Comparison of ENCODE assay signal across 20 mouse cellular contexts in genomic region chr3:73125143-73125542, GRCm38 (mm10).
A peak's percentile ranks its signal among the peaks of the same experiment; 100 is the strongest.
DNase-seq lines count a peak whose midpoint lies in the region; ATAC-seq and TF ChIP-seq lines count a peak whose summit lies in the region.
"Had no signal": no experiment of that assay in that cellular context is flagged by ENCODE, and none has a peak within 500 bp of the region (broad histone marks: within the 10 kb centered on the region; RNA-seq: fewer than 3 reads in every experiment).

No protein-coding gene starts in this region.

- no peak for DNase-seq in stomach, postnatal 0 days (ENCODE audit: low spot score)
- no peak for DNase-seq in liver, embryonic 11.5 days (ENCODE audit: low spot score)
- DNase-seq in thymus, adult 18-20 months = no peak
- DNase-seq in layer of hippocampus, adult 9-11 months = no peak
- DNase-seq: adrenal gland, postnatal 10 days; cerebellum, adult 11-12 months; cerebellum, adult 9-10 months; cerebellum, postnatal 25 days; gastrocnemius, postnatal 10 days; heart, adult 18-20 months; heart, postnatal 14 days had no signal

- no peaks in the 10 kb centered on the region for H3K36me3 ChIP-seq in stomach, embryonic 15.5 days
- no peaks in the 10 kb centered on the region for H3K36me3 ChIP-seq in stomach, postnatal 0 days (ENCODE audit: control insufficient read depth, insufficient read depth, low read length)
- H3K36me3 ChIP-seq in liver, embryonic 11.5 days (ENCODE audit: control insufficient read depth, insufficient read depth, low read length) = no peaks in the 10 kb centered on the region
- no peaks in the 10 kb centered on the region for H3K36me3 ChIP-seq in liver, embryonic 15.5 days (replicated peaks)
- H3K36me3 ChIP-seq: embryonic facial prominence, embryonic 12.5 days; forebrain, embryonic 15.5 days; heart, embryonic 10.5 days; heart, embryonic 15.5 days; hindbrain, embryonic 10.5 days; hindbrain, embryonic 15.5 days had no signal

- no peaks in the 10 kb centered on the region for H3K4me1 ChIP-seq in stomach, embryonic 15.5 days
- H3K4me1 ChIP-seq in stomach, postnatal 0 days (replicated peaks; ENCODE audit: control insufficient read depth, insufficient read depth) = no peaks in the 10 kb centered on the region
- no peaks in the 10 kb centered on the region for H3K4me1 ChIP-seq in liver, embryonic 11.5 days (replicated peaks; ENCODE audit: control insufficient read depth, insufficient read depth, low read length)
- no peaks in the 10 kb centered on the region for H3K4me1 ChIP-seq in liver, embryonic 15.5 days (replicated peaks)
- H3K4me1 ChIP-seq: embryonic facial prominence, embryonic 12.5 days; forebrain, embryonic 15.5 days; heart, embryonic 10.5 days; heart, embryonic 15.5 days; hindbrain, embryonic 10.5 days; hindbrain, embryonic 15.5 days had no signal

- no peak for TF ChIP-seq EP300 in stomach, postnatal 0 days (optimal IDR thresholded peaks at IDR 0.05)

- H3K27me3 ChIP-seq in stomach, embryonic 15.5 days (replicated peaks) = no peaks in the 10 kb centered on the region
- no peaks in the 10 kb centered on the region for H3K27me3 ChIP-seq in stomach, postnatal 0 days (ENCODE audit: control insufficient read depth, insufficient read depth, low read length)
- no peaks in the 10 kb centered on the region for H3K27me3 ChIP-seq in liver, embryonic 11.5 days (replicated peaks; ENCODE audit: control insufficient read depth, insufficient read depth, low read length)
- no peaks in the 10 kb centered on the region for H3K27me3 ChIP-seq in liver, embryonic 15.5 days
- H3K27me3 ChIP-seq: CH12.LX; embryonic facial prominence, embryonic 12.5 days; forebrain, embryonic 15.5 days; heart, embryonic 15.5 days; hindbrain, embryonic 15.5 days had no signal

- H3K27ac ChIP-seq in stomach, embryonic 15.5 days = no peak overlapping the region
- no peak overlapping the region for H3K27ac ChIP-seq in stomach, postnatal 0 days (replicated peaks)
- H3K27ac ChIP-seq in liver, embryonic 11.5 days (ENCODE audit: low read depth, low read length) = no peak overlapping the region
- H3K27ac ChIP-seq in liver, embryonic 15.5 days (replicated peaks) = no peak overlapping the region
- H3K27ac ChIP-seq: embryonic facial prominence, embryonic 12.5 days; forebrain, embryonic 15.5 days; heart, embryonic 10.5 days; heart, embryonic 15.5 days; hindbrain, embryonic 10.5 days; hindbrain, embryonic 15.5 days had no signal

- H3K9ac ChIP-seq in stomach, embryonic 15.5 days = no peak overlapping the region
- H3K9ac ChIP-seq in stomach, postnatal 0 days (ENCODE audit: low read length) = no peak overlapping the region
- H3K9ac ChIP-seq in liver, embryonic 11.5 days (ENCODE audit: low read depth, low read length) = no peak overlapping the region
- no peak overlapping the region for H3K9ac ChIP-seq in liver, embryonic 15.5 days
- H3K9ac ChIP-seq: embryonic facial prominence, embryonic 12.5 days; forebrain, embryonic 15.5 days; heart, embryonic 15.5 days; hindbrain, embryonic 15.5 days had no signal

- no peak overlapping the region for H3K4me2 ChIP-seq in stomach, embryonic 15.5 days
- H3K4me2 ChIP-seq in stomach, postnatal 0 days (replicated peaks; ENCODE audit: low read depth) = no peak overlapping the region
- H3K4me2 ChIP-seq in liver, embryonic 11.5 days = no peak overlapping the region
- H3K4me2 ChIP-seq in liver, embryonic 15.5 days = no peak overlapping the region
- H3K4me2 ChIP-seq: embryonic facial prominence, embryonic 12.5 days; forebrain, embryonic 15.5 days; heart, embryonic 15.5 days; hindbrain, embryonic 15.5 days had no signal

- no peak overlapping the region for H3K4me3 ChIP-seq in stomach, embryonic 15.5 days (replicated peaks)
- H3K4me3 ChIP-seq in stomach, postnatal 0 days (ENCODE audit: low read depth, low read length) = no peak overlapping the region
- H3K4me3 ChIP-seq in liver, embryonic 11.5 days (ENCODE audit: low read depth, low read length) = no peak overlapping the region
- H3K4me3 ChIP-seq in liver, embryonic 15.5 days (replicated peaks) = no peak overlapping the region
- H3K4me3 ChIP-seq: embryonic facial prominence, embryonic 12.5 days; forebrain, embryonic 15.5 days; heart, embryonic 10.5 days; heart, embryonic 15.5 days; hindbrain, embryonic 10.5 days; hindbrain, embryonic 15.5 days had no signal

- WGBS in stomach, embryonic 15.5 days = 74% methylated on average over 4 of the region's 4 CpGs
- WGBS in stomach, postnatal 0 days = 72% methylated on average over 4 of the region's 4 CpGs
- 46% methylated on average over 4 of the region's 4 CpGs for WGBS in liver, embryonic 11.5 days
- 48% methylated on average over 4 of the region's 4 CpGs for WGBS in liver, embryonic 15.5 days (ENCODE audit: insufficient replicate concordance)

- H3K9me3 ChIP-seq in stomach, embryonic 15.5 days = no peaks in the 10 kb centered on the region
- no peaks in the 10 kb centered on the region for H3K9me3 ChIP-seq in stomach, postnatal 0 days (ENCODE audit: control insufficient read depth, low read length)
- no peaks in the 10 kb centered on the region for H3K9me3 ChIP-seq in liver, embryonic 11.5 days (ENCODE audit: control insufficient read depth, low read length)
- no peaks in the 10 kb centered on the region for H3K9me3 ChIP-seq in liver, embryonic 15.5 days (replicated peaks)
- H3K9me3 ChIP-seq: embryonic facial prominence, embryonic 12.5 days; forebrain, embryonic 15.5 days; heart, embryonic 10.5 days; heart, embryonic 15.5 days; hindbrain, embryonic 10.5 days; hindbrain, embryonic 15.5 days had no signal

- no peak for TF ChIP-seq CTCF in stomach, postnatal 0 days (IDR thresholded peaks at IDR 0.05; ENCODE audit: low read depth)

- 0 out of 2 replicates have a peak, but pooled peaks have one; percentile 43 for ATAC-seq in stomach, embryonic 15.5 days (ENCODE audit: insufficient read depth, low FRiP score, low read depth)
- no peak for ATAC-seq in stomach, postnatal 0 days (ENCODE audit: low FRiP score, low TSS enrichment)
- peak; percentile 99 for ATAC-seq in liver, embryonic 11.5 days (replicated peaks; ENCODE audit: low FRiP score)
- peak; percentile 86; the same call in 1 of the 2 replicates for ATAC-seq in liver, embryonic 15.5 days (ENCODE audit: insufficient read depth)
- ATAC-seq: forebrain, embryonic 15.5 days had no signal
